Mouse (Mus musculus): Measurements from ENCODE around the gene Cyb5r1.

Cyb5r1 gene

GRCm38 (mm10) chr1:134393827-134394226, 11.5 kb upstream of the Cyb5r1 start:
- no peaks in the 10 kb centered on the region for H3K27me3 ChIP-seq (ENCODE audit: control insufficient read depth, insufficient read depth, low read length, poor library complexity, severe bottlenecking)
- no peaks in the 10 kb centered on the region for H3K36me3 ChIP-seq (ENCODE audit: control insufficient read depth, insufficient read depth, low read length, poor library complexity, severe bottlenecking)
- no peak for DNase-seq (ENCODE audit: low read depth, low spot score)

DNA sequence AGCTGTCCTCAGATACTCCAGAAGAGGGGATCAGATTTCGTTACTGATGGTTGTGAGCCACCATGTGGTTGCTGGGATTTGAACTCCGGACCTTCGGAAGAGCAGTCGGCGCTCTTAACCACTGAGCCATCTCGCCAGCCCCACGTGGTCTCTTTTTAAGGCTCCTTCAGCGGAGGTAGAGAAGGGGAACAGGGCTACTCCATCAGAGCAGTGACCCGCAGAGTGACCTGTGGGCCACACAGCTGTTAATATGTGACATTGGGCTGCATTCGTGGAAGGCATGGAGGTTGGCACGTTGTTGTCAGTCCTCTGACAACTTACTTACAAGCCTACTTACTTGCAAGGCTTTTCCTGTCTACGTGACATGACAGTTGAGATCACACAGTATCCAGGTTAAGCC, 7.1 kb upstream of the Cyb5r1 start:
- H3K36me3 ChIP-seq (ENCODE audit: control insufficient read depth, insufficient read depth, low read length, poor library complexity, severe bottlenecking) = no peaks in the 10 kb centered on the region
- no peaks in the 10 kb centered on the region for H3K27me3 ChIP-seq (ENCODE audit: control insufficient read depth, insufficient read depth, low read length, poor library complexity, severe bottlenecking)
- no peak for DNase-seq (ENCODE audit: low read depth, low spot score)

DNA sequence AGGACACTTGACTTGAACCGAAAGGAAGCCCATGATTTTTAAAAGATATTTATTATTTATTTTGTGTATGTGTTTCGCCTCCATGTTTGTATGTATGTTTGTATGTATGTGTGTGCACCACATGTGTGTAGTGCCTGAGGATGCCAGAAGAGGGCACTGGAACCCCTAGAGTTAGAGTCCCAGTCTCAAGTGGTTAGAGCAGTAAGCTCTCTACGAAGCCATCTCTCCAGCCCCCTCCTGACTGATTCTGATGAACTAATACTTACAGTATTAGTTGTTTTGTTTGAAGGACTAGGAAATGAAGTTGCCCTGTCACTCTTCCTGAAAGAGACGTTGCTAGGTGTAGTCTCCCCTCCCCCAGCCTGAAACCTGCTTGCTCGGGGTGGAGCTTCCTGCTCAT, 5.6 kb upstream of the Cyb5r1 start:
- DNase-seq (ENCODE audit: low read depth, low spot score) = no peak
- no peaks in the 10 kb centered on the region for H3K27me3 ChIP-seq (ENCODE audit: control insufficient read depth, insufficient read depth, low read length, poor library complexity, severe bottlenecking)
- no peaks in the 10 kb centered on the region for H3K36me3 ChIP-seq (ENCODE audit: control insufficient read depth, insufficient read depth, low read length, poor library complexity, severe bottlenecking)

DNA sequence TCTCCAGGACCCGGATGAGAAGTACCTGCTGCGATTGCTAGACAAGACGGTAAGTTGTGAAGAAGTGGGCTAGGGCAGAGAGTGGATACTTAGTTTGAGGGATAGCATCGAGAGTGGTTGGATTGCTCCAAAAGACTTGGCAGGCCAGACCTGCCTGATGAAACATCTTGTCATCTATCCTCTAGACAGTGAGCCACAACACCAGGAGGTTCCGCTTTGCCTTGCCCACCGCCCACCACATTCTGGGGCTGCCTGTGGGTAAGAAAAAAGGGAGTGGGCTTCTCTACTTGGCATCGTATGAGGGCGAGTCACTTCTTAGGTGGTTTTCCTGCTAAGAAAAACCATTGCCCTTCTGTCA, 1.0 kb downstream of the Cyb5r1 start:
- no peak for DNase-seq (ENCODE audit: low read depth, low spot score)
- H3K36me3 ChIP-seq (ENCODE audit: control insufficient read depth, insufficient read depth, low read length, poor library complexity, severe bottlenecking) = no peaks in the 10 kb centered on the region
- H3K27me3 ChIP-seq (ENCODE audit: control insufficient read depth, insufficient read depth, low read length, poor library complexity, severe bottlenecking) = no peaks in the 10 kb centered on the region

- no peaks in the 10 kb centered on the region for H3K27me3 ChIP-seq (ENCODE audit: control insufficient read depth, insufficient read depth, low read length, poor library complexity, severe bottlenecking)
- DNase-seq (ENCODE audit: low read depth, low spot score) = no peak
- H3K36me3 ChIP-seq (ENCODE audit: control insufficient read depth, insufficient read depth, low read length, poor library complexity, severe bottlenecking) = no peaks in the 10 kb centered on the region
Observed at GRCm38 (mm10) chr1:134408080-134408479, 2.7 kb downstream of the Cyb5r1 start.

- Histone ChIP-seq H3K36me3 (ENCODE audit: control insufficient read depth, insufficient read depth, low read length, poor library complexity, severe bottlenecking) (no peaks in the 10 kb centered on the region), H3K27me3 (ENCODE audit: control insufficient read depth, insufficient read depth, low read length, poor library complexity, severe bottlenecking) (no peaks in the 10 kb centered on the region)
- DNase-seq (ENCODE audit: low read depth, low spot score) = no peak
Observed at GRCm38 (mm10) chr1:134411706-134412629, 6.6 kb downstream of the Cyb5r1 start.

GRCm38 (mm10) chr1:134414038-134414437, 8.7 kb downstream of the Cyb5r1 start:
- DNase-seq (ENCODE audit: low read depth, low spot score) = no peak
- Histone ChIP-seq H3K36me3 (ENCODE audit: control insufficient read depth, insufficient read depth, low read length, poor library complexity, severe bottlenecking) (no peaks in the 10 kb centered on the region), H3K27me3 (ENCODE audit: control insufficient read depth, insufficient read depth, low read length, poor library complexity, severe bottlenecking) (no peaks in the 10 kb centered on the region)

DNA sequence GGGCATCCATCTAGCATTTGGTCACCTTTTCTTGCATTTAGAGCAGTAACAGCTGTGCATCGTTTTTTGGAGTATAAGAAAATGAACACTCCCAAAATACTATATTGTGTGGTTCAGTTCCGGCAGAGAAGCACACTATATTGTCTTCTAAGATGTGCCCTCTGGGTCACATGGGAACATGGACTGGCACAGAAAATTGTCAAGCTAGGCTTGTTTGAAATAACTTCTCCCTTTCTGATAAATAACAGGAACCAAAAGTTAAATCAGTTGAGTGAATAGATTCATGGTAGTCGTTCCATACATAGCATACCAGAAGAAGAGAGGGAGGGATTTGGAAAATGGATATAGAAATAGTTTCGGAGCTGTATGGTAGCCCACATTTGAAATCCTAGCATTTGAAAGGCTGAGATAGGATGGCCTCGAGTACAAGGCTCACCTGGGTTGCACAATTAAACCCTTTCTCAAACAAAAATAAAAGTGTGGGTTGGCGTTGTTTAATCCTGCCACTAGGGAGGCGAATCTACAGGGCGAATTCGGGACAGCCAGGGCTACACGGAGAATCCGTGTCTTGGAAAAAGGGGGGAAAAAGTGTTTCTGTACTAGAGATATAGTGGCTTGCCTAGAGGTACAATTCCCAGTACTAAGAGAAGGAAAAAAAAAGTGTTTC, 9.3 kb downstream of the Cyb5r1 start:
- Histone ChIP-seq H3K36me3 (ENCODE audit: control insufficient read depth, insufficient read depth, low read length, poor library complexity, severe bottlenecking) (no peaks in the 10 kb centered on the region), H3K27me3 (ENCODE audit: control insufficient read depth, insufficient read depth, low read length, poor library complexity, severe bottlenecking) (no peaks in the 10 kb centered on the region)
- DNase-seq (ENCODE audit: low read depth, low spot score) = peak; percentile 34

- Histone ChIP-seq H3K27me3 (ENCODE audit: control insufficient read depth, insufficient read depth, low read length, poor library complexity, severe bottlenecking) (no peaks in the 10 kb centered on the region), H3K36me3 (ENCODE audit: control insufficient read depth, insufficient read depth, low read length, poor library complexity, severe bottlenecking) (no peaks in the 10 kb centered on the region)
- peak; percentile 93 for DNase-seq (ENCODE audit: low read depth, low spot score)
Observed at GRCm38 (mm10) chr1:134415168-134415831, 9.9 kb downstream of the Cyb5r1 start, which contains the start of gene Adipor1. TSS of gene Adipor1 (plus strand) at chr1:134415378.

GRCm38 (mm10) chr1:134418414-134418975, 13.1 kb downstream of the Cyb5r1 start:
- Histone ChIP-seq H3K27me3 (ENCODE audit: control insufficient read depth, insufficient read depth, low read length, poor library complexity, severe bottlenecking) (no peaks in the 10 kb centered on the region), H3K36me3 (ENCODE audit: control insufficient read depth, insufficient read depth, low read length, poor library complexity, severe bottlenecking) (no peaks in the 10 kb centered on the region)
- no peak for DNase-seq (ENCODE audit: low read depth, low spot score)

GRCm38 (mm10) chr1:134419176-134419575, 13.8 kb downstream of the Cyb5r1 start:
- Histone ChIP-seq H3K27me3 (ENCODE audit: control insufficient read depth, insufficient read depth, low read length, poor library complexity, severe bottlenecking) (no peaks in the 10 kb centered on the region), H3K36me3 (ENCODE audit: control insufficient read depth, insufficient read depth, low read length, poor library complexity, severe bottlenecking) (no peaks in the 10 kb centered on the region; the same call in 1 of the 2 replicates)
- DNase-seq (ENCODE audit: low read depth, low spot score) = no peak

DNA sequence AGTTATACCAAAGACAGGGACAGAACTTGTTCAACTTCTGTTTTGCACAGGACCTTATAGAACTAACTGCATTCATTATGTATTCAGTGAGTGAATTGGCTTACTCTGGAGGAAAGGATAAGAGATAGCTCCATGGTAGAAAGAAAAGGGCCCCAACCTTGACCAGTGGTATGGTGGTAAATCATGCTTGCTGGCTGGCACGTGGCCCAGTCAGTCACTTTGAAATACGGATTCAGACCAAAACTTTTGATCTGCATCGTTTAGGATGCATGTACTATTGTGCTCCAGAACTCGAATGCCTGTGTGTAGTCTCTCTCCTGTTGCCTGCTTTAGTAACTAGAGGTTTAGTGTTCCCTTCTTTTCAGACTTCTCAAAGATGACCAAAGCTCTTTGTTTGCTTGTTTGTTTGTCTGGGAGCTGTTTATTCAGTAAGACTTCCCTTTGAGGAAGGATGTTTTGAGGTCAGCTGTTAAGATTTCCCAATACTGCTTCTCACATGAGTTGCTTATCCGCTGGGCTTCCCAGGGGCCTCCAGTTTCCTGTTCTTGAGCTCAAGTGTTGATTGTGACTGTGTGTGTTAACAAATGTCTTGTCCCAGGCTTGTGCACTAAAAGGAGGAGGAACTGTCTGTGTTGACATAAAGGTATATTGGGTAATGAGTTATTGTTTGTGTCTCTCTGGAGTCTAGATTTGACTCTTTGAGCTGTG, 14.5 kb downstream of the Cyb5r1 start:
- H3K27me3 ChIP-seq (ENCODE audit: control insufficient read depth, insufficient read depth, low read length, poor library complexity, severe bottlenecking) = no peaks in the 10 kb centered on the region
- no peak for DNase-seq (ENCODE audit: low read depth, low spot score)
- peaks cover 2% of the 10 kb centered on the region; the same call in 1 of the 2 replicates for H3K36me3 ChIP-seq (ENCODE audit: control insufficient read depth, insufficient read depth, low read length, poor library complexity, severe bottlenecking)

DNA sequence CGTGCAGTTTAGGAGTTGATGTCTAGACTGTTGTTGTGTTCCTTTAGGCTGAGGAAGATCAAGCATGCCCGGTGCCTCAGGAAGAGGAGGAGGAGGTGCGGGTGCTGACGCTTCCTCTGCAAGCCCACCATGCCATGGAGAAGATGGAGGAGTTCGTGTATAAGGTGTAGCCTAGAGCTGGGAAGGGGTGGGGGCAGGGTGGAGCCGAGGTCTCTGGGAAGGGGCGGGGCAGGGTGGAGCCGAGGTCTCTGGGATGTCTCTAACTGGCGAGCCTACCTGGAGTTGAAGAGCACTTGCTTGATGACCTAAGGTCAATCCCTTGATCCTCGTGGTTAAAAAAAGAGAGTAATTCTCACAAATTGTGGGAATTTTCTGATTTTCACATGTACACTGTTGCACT, 18.6 kb downstream of the Cyb5r1 start:
- no peaks in the 10 kb centered on the region for H3K27me3 ChIP-seq (ENCODE audit: control insufficient read depth, insufficient read depth, low read length, poor library complexity, severe bottlenecking)
- peaks cover 21% of the 10 kb centered on the region for H3K36me3 ChIP-seq (ENCODE audit: control insufficient read depth, insufficient read depth, low read length, poor library complexity, severe bottlenecking)
- no peak for DNase-seq (ENCODE audit: low read depth, low spot score)

DNA sequence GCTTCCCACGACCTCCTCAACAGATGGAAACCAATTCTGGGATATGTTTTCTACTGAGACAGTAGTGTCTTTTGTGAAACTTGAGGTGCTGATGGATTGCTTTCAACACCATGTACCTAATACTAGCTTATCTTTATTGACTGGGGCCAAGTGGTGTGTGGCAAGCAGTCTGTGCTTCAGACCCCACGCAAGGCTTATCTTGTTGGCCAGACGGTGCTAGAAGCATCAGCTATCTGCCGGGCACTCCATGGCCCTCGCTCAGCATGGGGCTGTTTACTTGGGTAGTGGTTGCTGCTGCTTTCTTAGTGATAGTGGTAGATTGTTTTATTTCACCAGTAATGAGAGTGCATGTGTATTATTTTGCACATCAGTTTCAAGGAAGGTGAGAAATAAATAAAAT, 20.9 kb downstream of the Cyb5r1 start:
- no peak for DNase-seq (ENCODE audit: low read depth, low spot score)
- Histone ChIP-seq H3K27me3 (ENCODE audit: control insufficient read depth, insufficient read depth, low read length, poor library complexity, severe bottlenecking) (no peaks in the 10 kb centered on the region), H3K36me3 (ENCODE audit: control insufficient read depth, insufficient read depth, low read length, poor library complexity, severe bottlenecking) (peaks cover 28% of the 10 kb centered on the region)

Data from splenic B cell, adult 2 months (primary cell).